Mouse (Mus musculus) CH12.LX (cell line): ENCODE results near the gene Ogg1. TPM values are rescaled to one million over a fixed set of nuclear protein-coding genes. Genes with fewer than 3 reads are reported as not detected.

Experiments
- DNase-seq: peaks from one replicate; pipeline ENCODE4 v3.0.0-alpha.2; 2013; ENCODE audit errors: extremely low read depth
- H3K27ac ChIP-seq: 2 replicates; pipeline ENCODE4 v1.5.1; 2012; ENCODE audit warnings: low read depth, mild to moderate bottlenecking, control low read depth, moderate library complexity; ENCODE audit not compliant: insufficient read depth
- H3K27me3 ChIP-seq: replicated peaks from 2 replicates; pipeline ENCODE3; 2012; ENCODE audit warnings: inconsistent platforms
- H3K36me3 ChIP-seq, 2 experiments: replicated peaks in 1 of 2; 2 replicates each; pipeline versions ENCODE3 to v1.6.1; 2012; ENCODE audit warnings: inconsistent platforms in 1 of 2, low read length in 1 of 2, mild to moderate bottlenecking in 1 of 2, mixed read lengths in 1 of 2, moderate library complexity in 1 of 2; ENCODE audit not compliant: control insufficient read depth in 1 of 2, insufficient read depth in 1 of 2
- H3K4me1 ChIP-seq, 2 experiments: 2 replicates each; pipeline ENCODE4 v1.6.1; 2012; ENCODE audit warnings: inconsistent platforms in 1 of 2, moderate library complexity in 1 of 2; ENCODE audit not compliant: insufficient read depth in 2 of 2, control insufficient read depth in 1 of 2
- H3K4me2 ChIP-seq: 2 replicates; pipeline ENCODE4 v1.6.1; 2012; ENCODE audit warnings: low read depth, mild to moderate bottlenecking, control low read depth; ENCODE audit not compliant: poor library complexity, insufficient read depth, severe bottlenecking
- H3K4me3 ChIP-seq, 3 experiments: fragments of 150-350 bp in 1 of 3; sonication (generic) in 1 of 3; replicated peaks in 1 of 3; 2 replicates each; pipeline versions ENCODE3 to v1.5.1; 2011 to 2012; ENCODE audit warnings: low read depth in 2 of 3, low read length in 2 of 3, mild to moderate bottlenecking in 2 of 3, moderate library complexity in 2 of 3, control low read depth in 1 of 3, improper control_type of control experiment in 1 of 3, inconsistent platforms in 1 of 3, mixed read lengths in 1 of 3; ENCODE audit not compliant: poor library complexity in 1 of 3
- H3K79me2 ChIP-seq: replicated peaks from 2 replicates; pipeline ENCODE4 v1.6.1; 2012; ENCODE audit warnings: mild to moderate bottlenecking, moderate library complexity; ENCODE audit not compliant: control insufficient read depth, poor library complexity, insufficient read depth, severe bottlenecking; ENCODE audit errors: extremely low read depth
- H3K9ac ChIP-seq: 2 replicates; pipeline ENCODE4 v1.6.1; 2012; ENCODE audit warnings: low read depth, mild to moderate bottlenecking, control low read depth, moderate library complexity; ENCODE audit not compliant: insufficient read depth
- H3K9me3 ChIP-seq: replicated peaks from 2 replicates; pipeline ENCODE3; 2012; ENCODE audit warnings: low read length, inconsistent platforms, mixed read lengths
- EP300 ChIP-seq: IDR thresholded peaks from 2 replicates; pipeline ENCODE4 v1.6.1; 2011; ENCODE audit warnings: low read length, improper control_type of control experiment
- GABPA ChIP-seq: IDR thresholded peaks from 2 replicates; pipeline ENCODE4 v1.6.1; 2012; ENCODE audit warnings: low read depth, low read length, improper control_type of control experiment, inconsistent platforms; ENCODE audit not compliant: insufficient replicate concordance
- JUN ChIP-seq: IDR thresholded peaks from 2 replicates; pipeline ENCODE4 v1.6.1; 2011; ENCODE audit warnings: low read depth, mild to moderate bottlenecking, low read length, improper control_type of control experiment, moderate library complexity; ENCODE audit not compliant: insufficient read depth
- JUND ChIP-seq: conservative IDR thresholded peaks from 2 replicates; pipeline ENCODE4 v1.6.1; 2011; ENCODE audit warnings: low read depth, low read length, improper control_type of control experiment
- MAFK ChIP-seq: IDR thresholded peaks from 2 replicates; pipeline ENCODE4 v1.6.1; 2011; ENCODE audit warnings: low read length, improper control_type of control experiment; ENCODE audit not compliant: insufficient replicate concordance
- MAZ ChIP-seq: IDR thresholded peaks from 2 replicates; pipeline ENCODE4 v1.6.1; 2012; ENCODE audit warnings: low read depth, mild to moderate bottlenecking, inconsistent platforms, low read length, improper control_type of control experiment, moderate library complexity
- NRF1 ChIP-seq: IDR thresholded peaks from 2 replicates; pipeline ENCODE4 v1.6.1; 2014; ENCODE audit warnings: low read depth, mild to moderate bottlenecking, inconsistent platforms, low read length, improper control_type of control experiment, moderate library complexity
- RAD21 ChIP-seq: IDR thresholded peaks from 2 replicates; pipeline ENCODE4 v1.6.1; 2011; ENCODE audit warnings: low read depth, mild to moderate bottlenecking, low read length, improper control_type of control experiment, moderate library complexity
- RCOR1 ChIP-seq: conservative IDR thresholded peaks from 2 replicates; pipeline ENCODE4 v1.6.1; 2012; ENCODE audit warnings: low read depth, mild to moderate bottlenecking, inconsistent platforms, low read length, improper control_type of control experiment
- TCF12 ChIP-seq: IDR thresholded peaks from 2 replicates; pipeline ENCODE4 v1.6.1; 2014; ENCODE audit warnings: low read depth, mild to moderate bottlenecking, inconsistent platforms, low read length, improper control_type of control experiment
- UBTF ChIP-seq: IDR thresholded peaks from 2 replicates; pipeline ENCODE4 v1.6.1; 2012; ENCODE audit warnings: low read depth, mild to moderate bottlenecking, inconsistent platforms, low read length, improper control_type of control experiment, moderate library complexity
- USF1 ChIP-seq: IDR thresholded peaks from 2 replicates; pipeline ENCODE4 v1.6.1; 2014; ENCODE audit warnings: low read depth, mild to moderate bottlenecking, inconsistent platforms, low read length, improper control_type of control experiment
- ZC3H11A ChIP-seq: IDR thresholded peaks from 2 replicates; pipeline ENCODE4 v1.6.1; 2012; ENCODE audit warnings: low read depth, mild to moderate bottlenecking, inconsistent platforms, low read length, improper control_type of control experiment
- dilution Hi-C: fragments of 300-500 bp; cut with MboI; formaldehyde crosslinking; loops from 2 replicates; pipeline ENCODE4 v1.14.3; 2020; ENCODE audit warnings: low sequenced_read_pairs; ENCODE audit not compliant: extremely low pct_unique_long_range_greater_than_20kb, extremely low pct_ligation_motif_present
- in situ Hi-C: fragments of 300-500 bp; cut with MboI; formaldehyde crosslinking; loops from 3 replicates; pipeline ENCODE4 v1.14.3; 2019; ENCODE audit warnings: low sequenced_read_pairs, low pct_ligation_motif_present, low pct_unique_long_range_greater_than_20kb, mixed read lengths
- polyA plus RNA-seq: library from polyadenylated mRNA; unstranded; fragments of >175 nt; gene quantifications from 2 replicates; pipeline ENCODE4 v1.2.1, GENCODE M21; 2012; ENCODE audit warnings: low read depth; ENCODE audit not compliant: insufficient read length
- total RNA-seq, 2 experiments: library from RNA; depleted of rRNA; stranded (reverse); fragments of 300-350 nt in 1 of 2; fragments of >200 nt in 1 of 2; gene quantifications; 2 replicates each; pipeline ENCODE4 v1.2.3; 2012 to 2014

The Ogg1 gene
- total and polyA plus RNA-seq, 3 experiments: 13.8 to 20.1 (median 14.5) TPM

DNA sequence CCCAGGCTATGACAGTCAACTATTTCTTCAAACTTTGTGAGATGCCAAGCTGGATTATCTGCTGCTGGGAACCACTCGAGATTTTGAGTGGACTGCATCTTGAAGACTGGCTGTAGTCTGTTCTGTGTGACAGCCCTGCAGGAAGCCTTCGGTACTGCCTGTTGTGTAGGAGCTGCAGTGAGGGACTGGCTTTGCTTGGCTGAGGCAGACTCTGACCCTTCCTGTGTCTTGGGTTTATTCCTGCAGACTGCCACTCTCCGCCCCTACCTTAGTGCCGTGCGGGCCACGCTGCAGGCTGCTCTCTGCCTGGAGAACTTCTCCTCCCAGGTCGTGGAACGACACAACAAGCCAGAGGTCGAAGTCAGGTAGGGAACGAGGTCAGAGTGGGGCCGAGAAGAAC is 53.7 kb downstream of the Ogg1 start:
- H3K36me3 ChIP-seq: peaks cover 46 to 60% of the 10 kb centered on the region in 2 experiments

DNA sequence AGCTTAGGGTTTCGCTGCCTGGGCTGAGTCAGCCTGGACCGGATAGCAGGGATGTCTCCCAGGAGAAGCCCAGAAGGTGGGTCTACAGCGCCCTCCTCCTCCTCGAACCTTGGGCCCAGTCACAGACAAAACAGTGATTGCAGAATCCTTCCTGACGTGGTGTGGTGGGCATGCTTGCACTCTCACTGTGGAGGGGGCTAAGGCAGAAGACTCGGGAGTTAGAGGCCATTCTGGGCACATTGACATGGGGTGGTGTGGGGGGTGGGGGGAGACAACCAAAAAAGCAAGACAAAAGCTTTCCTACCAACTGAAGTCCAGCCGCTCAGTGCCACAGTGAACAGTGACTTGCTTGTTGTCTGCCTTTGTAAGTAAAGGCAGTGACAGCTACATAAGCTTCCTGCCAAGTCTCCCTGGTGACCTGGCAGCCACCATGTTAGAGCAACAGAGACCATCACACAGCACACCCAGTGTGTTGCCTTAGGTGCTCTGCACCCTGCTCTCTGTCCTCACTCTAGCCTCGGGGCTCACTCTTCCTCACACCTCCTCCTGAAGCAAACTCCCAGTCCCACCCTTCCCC is 57.7 kb downstream of the Ogg1 start:
- no peaks in the 10 kb centered on the region for H3K9me3 ChIP-seq
- no peak overlapping the region for H3K27ac ChIP-seq
- dilution Hi-C loops (no loop called here), in situ Hi-C loops (no loop called here)
- no peak overlapping the region for H3K4me2 ChIP-seq
- H3K4me1 ChIP-seq: peaks cover 8 to 23% of the 10 kb centered on the region in 2 experiments; a peak in 3 of 4 replicates
- H3K36me3 ChIP-seq: peaks cover 74 to 93% of the 10 kb centered on the region in 2 experiments
- no peak overlapping the region for H3K4me3 ChIP-seq
- H3K9ac ChIP-seq: no peak overlapping the region
- no peak for DNase-seq
- TF ChIP-seq TCF12 (no peak), MAFK (no peak), EP300 (no peak)
- peaks cover 29% of the 10 kb centered on the region for H3K79me2 ChIP-seq
- no peaks in the 10 kb centered on the region for H3K27me3 ChIP-seq

More for the DNA sequence above, 53.7 kb downstream of the Ogg1 start:
- TF ChIP-seq MAZ (no peak), NRF1 (no peak), UBTF (no peak), RAD21 (no peak), JUN (no peak), USF1 (no peak), RCOR1 (no peak), JUND (no peak), GABPA (no peak), ZC3H11A (no peak)
- in situ Hi-C loops (no loop called here), dilution Hi-C loops (no loop called here)
- peaks cover 8 to 28% of the 10 kb centered on the region in 2 experiments; a peak in 3 of 4 replicates for H3K4me1 ChIP-seq
- no peak overlapping the region; the same call in 1 of the 2 replicates for H3K4me2 ChIP-seq
- no peak overlapping the region for H3K4me3 ChIP-seq
- DNase-seq: no peak
- H3K79me2 ChIP-seq: peaks cover 42% of the 10 kb centered on the region
- no peak overlapping the region for H3K9ac ChIP-seq
- no peaks in the 10 kb centered on the region for H3K27me3 ChIP-seq
- H3K9me3 ChIP-seq: no peaks in the 10 kb centered on the region
- H3K27ac ChIP-seq: no peak overlapping the region

Other genes with a start within 250 kb of the Ogg1 start
- gene Setd5, start 249.6 kb upstream of the Ogg1 start, total RNA-seq (2012; rRNA removed): 56.8 and 57.7 TPM in 2 replicates
- gene Setd5, start 249.6 kb upstream of the Ogg1 start, total RNA-seq (2014; rRNA removed): 59.6 and 67.4 TPM in 2 replicates
- gene Setd5, start 249.6 kb upstream of the Ogg1 start, polyA plus RNA-seq: 72.1 and 80.4 TPM in 2 replicates
- 7.1 and 7.2 TPM in 2 replicates for gene Lhfpl4, start 131.6 kb upstream of the Ogg1 start, total RNA-seq (2012; rRNA removed)
- 2.6 and 3.2 TPM in 2 replicates for gene Lhfpl4, start 131.6 kb upstream of the Ogg1 start, total RNA-seq (2014; rRNA removed)
- 8.9 and 9.8 TPM in 2 replicates for gene Lhfpl4, start 131.6 kb upstream of the Ogg1 start, polyA plus RNA-seq
- gene Mtmr14, start 89.1 kb upstream of the Ogg1 start, total RNA-seq (2012; rRNA removed): 63.9 and 83.4 TPM in 2 replicates
- 80.0 and 81.0 TPM in 2 replicates for gene Mtmr14, start 89.1 kb upstream of the Ogg1 start, total RNA-seq (2014; rRNA removed)
- gene Mtmr14, start 89.1 kb upstream of the Ogg1 start, polyA plus RNA-seq: 88.0 and 89.2 TPM in 2 replicates
- gene Cpne9, start 44.7 kb upstream of the Ogg1 start, total RNA-seq (2012; rRNA removed): 0.25 TPM in 2 replicates
- gene Cpne9, start 44.7 kb upstream of the Ogg1 start, total RNA-seq (2014; rRNA removed): 0.19 and 0.28 TPM in 2 replicates
- gene Cpne9, start 44.7 kb upstream of the Ogg1 start, polyA plus RNA-seq: 0.27 and 0.49 TPM in 2 replicates
- 24.5 and 26.5 TPM in 2 replicates for gene Brpf1, start 19.8 kb upstream of the Ogg1 start, total RNA-seq (2012; rRNA removed)
- 13.7 TPM in 2 replicates for gene Brpf1, start 19.8 kb upstream of the Ogg1 start, total RNA-seq (2014; rRNA removed)
- 26.7 and 28.1 TPM in 2 replicates for gene Brpf1, start 19.8 kb upstream of the Ogg1 start, polyA plus RNA-seq
- 4.1 and 5.3 TPM in 2 replicates for gene Camk1, start 17.0 kb downstream of the Ogg1 start, total RNA-seq (2012; rRNA removed)
- 0.20 and 0.36 TPM in 2 replicates for gene Camk1, start 17.0 kb downstream of the Ogg1 start, total RNA-seq (2014; rRNA removed)
- 0.97 and 1.4 TPM in 2 replicates for gene Camk1, start 17.0 kb downstream of the Ogg1 start, polyA plus RNA-seq
- gene Tada3, start 50.9 kb downstream of the Ogg1 start, total RNA-seq (2012; rRNA removed): 14.6 and 19.4 TPM in 2 replicates
- 7.2 and 7.6 TPM in 2 replicates for gene Tada3, start 50.9 kb downstream of the Ogg1 start, total RNA-seq (2014; rRNA removed)
- 24.8 and 28.2 TPM in 2 replicates for gene Tada3, start 50.9 kb downstream of the Ogg1 start, polyA plus RNA-seq
- 150 and 190 TPM in 2 replicates for gene Arpc4, start 51.1 kb downstream of the Ogg1 start, total RNA-seq (2012; rRNA removed)
- gene Arpc4, start 51.1 kb downstream of the Ogg1 start, total RNA-seq (2014; rRNA removed): 202 and 234 TPM in 2 replicates
- gene Arpc4, start 51.1 kb downstream of the Ogg1 start, polyA plus RNA-seq: 314 and 345 TPM in 2 replicates
- gene Ttll3, start 62.3 kb downstream of the Ogg1 start, total RNA-seq (2012; rRNA removed): 5.1 and 5.3 TPM in 2 replicates
- gene Ttll3, start 62.3 kb downstream of the Ogg1 start, total RNA-seq (2014; rRNA removed): 0.87 and 1.8 TPM in 2 replicates
- gene Ttll3, start 62.3 kb downstream of the Ogg1 start, polyA plus RNA-seq: 4.4 and 5.1 TPM in 2 replicates
- 26.3 and 28.6 TPM in 2 replicates for gene Rpusd3, start 92.4 kb downstream of the Ogg1 start, total RNA-seq (2012; rRNA removed)
- 18.8 and 22.1 TPM in 2 replicates for gene Rpusd3, start 92.4 kb downstream of the Ogg1 start, total RNA-seq (2014; rRNA removed)
- 18.5 and 26.5 TPM in 2 replicates for gene Rpusd3, start 92.4 kb downstream of the Ogg1 start, polyA plus RNA-seq
- 0.17 TPM in 1 of 2 replicates, not detected in the other for gene Cidec, start 108.8 kb downstream of the Ogg1 start, total RNA-seq (2012; rRNA removed)
- gene Cidec, start 108.8 kb downstream of the Ogg1 start, total RNA-seq (2014; rRNA removed): not detected in 2 replicates
- 0.14 TPM in 1 of 2 replicates, not detected in the other for gene Cidec, start 108.8 kb downstream of the Ogg1 start, polyA plus RNA-seq
- gene Jagn1, start 115.6 kb downstream of the Ogg1 start, total RNA-seq (2012; rRNA removed): 69.2 and 83.9 TPM in 2 replicates
- 90.4 and 106 TPM in 2 replicates for gene Jagn1, start 115.6 kb downstream of the Ogg1 start, total RNA-seq (2014; rRNA removed)
- 88.3 and 103 TPM in 2 replicates for gene Jagn1, start 115.6 kb downstream of the Ogg1 start, polyA plus RNA-seq
- 0.13 TPM in 1 of 2 replicates, not detected in the other for gene Il17re, start 131.5 kb downstream of the Ogg1 start, total RNA-seq (2012; rRNA removed)
- not detected in 2 replicates for gene Il17re, start 131.5 kb downstream of the Ogg1 start, total RNA-seq (2014; rRNA removed)
- gene Il17re, start 131.5 kb downstream of the Ogg1 start, polyA plus RNA-seq: 0.13 TPM in 1 of 2 replicates, not detected in the other
- not detected in 2 replicates for gene Il17rc, start 144.5 kb downstream of the Ogg1 start, total RNA-seq (2012; rRNA removed)
- not detected in 2 replicates for gene Il17rc, start 144.5 kb downstream of the Ogg1 start, total RNA-seq (2014; rRNA removed)
- gene Il17rc, start 144.5 kb downstream of the Ogg1 start, polyA plus RNA-seq: not detected in 2 replicates
- gene Creld1, start 156.3 kb downstream of the Ogg1 start, total RNA-seq (2012; rRNA removed): 4.3 and 6.2 TPM in 2 replicates
- gene Creld1, start 156.3 kb downstream of the Ogg1 start, total RNA-seq (2014; rRNA removed): 3.3 and 3.4 TPM in 2 replicates
- gene Creld1, start 156.3 kb downstream of the Ogg1 start, polyA plus RNA-seq: 12.9 and 14.3 TPM in 2 replicates
- gene Prrt3, start 175.0 kb downstream of the Ogg1 start, total RNA-seq (2012; rRNA removed): not detected in 2 replicates
- not detected in 2 replicates for gene Prrt3, start 175.0 kb downstream of the Ogg1 start, total RNA-seq (2014; rRNA removed)
- not detected in 2 replicates for gene Prrt3, start 175.0 kb downstream of the Ogg1 start, polyA plus RNA-seq
- gene Emc3, start 204.7 kb downstream of the Ogg1 start, total RNA-seq (2012; rRNA removed): 52.7 and 62.2 TPM in 2 replicates
- gene Emc3, start 204.7 kb downstream of the Ogg1 start, total RNA-seq (2014; rRNA removed): 87.5 and 90.9 TPM in 2 replicates
- gene Emc3, start 204.7 kb downstream of the Ogg1 start, polyA plus RNA-seq: 64.6 and 64.9 TPM in 2 replicates
- gene Fancd2, start 204.7 kb downstream of the Ogg1 start, total RNA-seq (2012; rRNA removed): 25.5 and 26.3 TPM in 2 replicates
- 32.7 and 37.3 TPM in 2 replicates for gene Fancd2, start 204.7 kb downstream of the Ogg1 start, total RNA-seq (2014; rRNA removed)
- 27.2 and 30.2 TPM in 2 replicates for gene Fancd2, start 204.7 kb downstream of the Ogg1 start, polyA plus RNA-seq